Mouse (Mus musculus) C2C12 (cell line): ENCODE measurements around the gene Ctrb1. TPM values are rescaled to one million over a fixed set of nuclear protein-coding genes. Genes with fewer than 3 reads are reported as not detected.

Experiments
- H3K27me3 ChIP-seq: one replicate; pipeline ENCODE4 v1.6.1; 2011; ENCODE audit not compliant: control insufficient read depth, insufficient read depth, insufficient read length
- H3K36me3 ChIP-seq: one replicate; pipeline ENCODE4 v1.6.1; 2011; ENCODE audit not compliant: control insufficient read depth, insufficient read depth
- H3K4me3 ChIP-seq: one replicate; pipeline ENCODE4 v1.5.1; 2011; ENCODE audit warnings: mild to moderate bottlenecking, control low read depth; ENCODE audit not compliant: poor library complexity, insufficient read depth, severe bottlenecking
- H3K79me2 ChIP-seq: one replicate; pipeline ENCODE4 v1.6.1; 2011; ENCODE audit not compliant: control insufficient read depth, insufficient read depth
- H3K79me3 ChIP-seq: one replicate; pipeline ENCODE4 v1.6.1; 2011; ENCODE audit warnings: low read depth, control low read depth
- H3ac ChIP-seq: one replicate; pipeline ENCODE3; 2011; ENCODE audit warnings: low read depth; ENCODE audit not compliant: control insufficient read depth, insufficient read length
- CEBPB ChIP-seq: IDR thresholded peaks from one replicate; pipeline ENCODE4 v1.6.1; 2011; ENCODE audit warnings: low read depth, mild to moderate bottlenecking, control low read depth, moderate library complexity
- CTCF ChIP-seq: IDR thresholded peaks from one replicate; pipeline ENCODE4 v1.5.1; 2011; ENCODE audit not compliant: control insufficient read depth, insufficient read depth, insufficient read length
- FOSL1 ChIP-seq: IDR thresholded peaks from one replicate; pipeline ENCODE4 v1.8.0; 2011; ENCODE audit warnings: mild to moderate bottlenecking, low read length; ENCODE audit not compliant: poor library complexity, insufficient read depth, severe bottlenecking
- MAX ChIP-seq: IDR thresholded peaks from one replicate; pipeline ENCODE4 v1.6.1; 2011; ENCODE audit warnings: mild to moderate bottlenecking, control low read depth
- MYOD1 ChIP-seq: IDR thresholded peaks from one replicate; pipeline ENCODE4 v1.6.1; 2011; ENCODE audit warnings: low read depth; ENCODE audit not compliant: control insufficient read depth, insufficient read length
- MYOG ChIP-seq: IDR thresholded peaks from one replicate; pipeline ENCODE4 v1.6.1; 2011; ENCODE audit not compliant: control insufficient read depth, insufficient read length; ENCODE audit errors: extremely low read depth
- USF1 ChIP-seq: IDR thresholded peaks from one replicate; pipeline ENCODE4 v1.6.1; 2011; ENCODE audit warnings: low read depth, mild to moderate bottlenecking, control low read depth, moderate library complexity
- long read RNA-seq, 2 experiments: library from polyadenylated mRNA; unstranded; transcript quantifications; one replicate each; pipeline ENCODE4 v2.0.0; 2019 to 2020
- polyA plus RNA-seq: library from polyadenylated mRNA; unstranded; fragments of >200 nt; fragmentation: generic; extraction: Trizol; gene quantifications from one replicate; pipeline ENCODE4 v1.2.1, GENCODE M21; 2012; ENCODE audit warnings: missing spikeins

Ctrb1 gene
- polyA plus RNA-seq = 1.5 TPM
- long read RNA-seq, experiment 1, partial matches to known transcripts = 2 of 6 reads
- long read RNA-seq, experiment 1, other reads (novel, unspliced or antisense) = 0 of 6 reads
- long read RNA-seq, experiment 2 = 0 reads

DNA sequence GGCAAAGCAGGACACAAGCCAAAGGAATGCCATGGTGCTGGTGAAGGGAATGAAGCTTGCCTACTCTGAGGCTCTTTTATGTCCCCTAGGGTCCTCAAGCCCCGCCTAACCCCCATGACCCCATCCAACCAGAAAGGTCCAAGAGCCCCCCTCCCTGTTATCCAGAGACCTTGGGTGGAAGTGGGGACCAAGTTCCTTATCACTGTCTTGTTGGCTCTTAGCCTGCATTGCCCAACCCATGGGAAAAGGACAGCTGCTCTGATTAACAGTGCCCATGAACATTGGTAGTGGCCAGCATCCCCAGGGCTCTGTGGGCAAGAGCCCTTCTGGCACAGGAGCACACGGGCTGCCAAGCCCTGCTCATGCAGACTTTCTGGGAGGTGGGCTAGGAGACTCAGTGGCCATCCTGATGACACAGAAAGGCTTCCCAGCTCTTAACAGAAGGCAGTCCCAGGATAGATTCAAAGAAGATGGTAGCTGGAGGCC, at the start of gene Ctrb1:
TSS of gene Ctrb1 (minus strand) at position 51 of the 486 bp plus-strand sequence.
- TF ChIP-seq CEBPB (no peak), FOSL1 (no peak), MYOD1 (no peak), USF1 (no peak), CTCF (no peak), MAX (no peak), MYOG (no peak)
- H3K4me3 ChIP-seq = no peak within 1 kb of the TSS
- H3K79me2 ChIP-seq = no peaks in the 10 kb centered on the region
- no peaks in the 10 kb centered on the region for H3K36me3 ChIP-seq
- no peaks in the 10 kb centered on the region for H3K79me3 ChIP-seq
- H3K27me3 ChIP-seq = no peaks in the 10 kb centered on the region
- H3ac ChIP-seq = no peak within 1 kb of the TSS

DNA sequence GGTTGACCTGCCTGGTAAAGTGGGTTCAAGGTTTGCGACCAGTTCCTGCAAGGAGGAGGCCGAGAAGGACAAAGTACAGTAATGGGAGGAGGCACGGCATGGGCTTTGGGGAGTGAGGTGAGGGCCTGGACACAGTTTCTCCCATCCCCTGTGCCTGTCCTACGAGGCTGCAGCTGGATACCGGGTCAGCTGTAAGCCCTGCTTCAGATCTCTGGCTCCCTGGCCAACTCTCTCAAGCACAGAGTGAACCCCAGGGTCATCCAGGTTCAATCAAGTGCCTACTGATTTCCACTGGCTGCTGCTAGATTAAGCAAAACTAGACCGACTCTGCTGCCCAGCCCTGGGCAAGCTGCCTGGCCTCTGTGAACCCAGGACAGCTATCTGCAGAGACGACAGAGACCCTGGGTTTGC, 49.5 kb upstream of the Ctrb1 start:
- no peak overlapping the region for H3ac ChIP-seq
- TF ChIP-seq MYOD1 (no peak), MAX (no peak), CEBPB (no peak), USF1 (no peak), FOSL1 (no peak), MYOG (no peak), CTCF (no peak)
- H3K4me3 ChIP-seq = no peak overlapping the region
- peaks cover 94% of the 10 kb centered on the region for H3K79me2 ChIP-seq
- peaks cover 14% of the 10 kb centered on the region for H3K36me3 ChIP-seq
- peaks cover 79% of the 10 kb centered on the region for H3K79me3 ChIP-seq
- no peaks in the 10 kb centered on the region for H3K27me3 ChIP-seq

DNA sequence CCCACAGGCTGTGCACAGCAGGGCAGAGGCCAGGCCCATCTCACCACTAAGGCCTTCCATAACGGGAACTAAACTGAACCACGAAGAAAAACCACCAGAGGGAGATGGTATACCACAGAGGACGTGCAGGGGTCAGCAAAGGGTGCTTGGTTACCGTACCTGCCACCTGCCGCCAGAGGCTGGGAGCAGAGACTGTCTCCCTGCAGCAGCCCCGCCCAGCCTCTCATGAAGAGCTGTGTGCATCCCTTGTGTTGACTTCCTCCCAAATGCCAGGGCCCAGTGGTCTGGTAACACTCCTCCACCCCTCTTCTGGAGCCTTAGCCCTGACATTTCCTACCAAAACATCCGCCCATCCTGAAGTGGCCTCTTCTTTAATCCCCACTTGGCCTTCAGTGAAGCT, 48.8 kb upstream of the Ctrb1 start:
- Histone ChIP-seq H3K79me2 (peaks cover 100% of the 10 kb centered on the region), H3K27me3 (no peaks in the 10 kb centered on the region), H3K79me3 (peaks cover 86% of the 10 kb centered on the region), H3ac (no peak overlapping the region), H3K36me3 (peaks cover 14% of the 10 kb centered on the region), H3K4me3 (no peak overlapping the region)
- no peak for TF ChIP-seq USF1
- no peak for TF ChIP-seq FOSL1
- TF ChIP-seq MYOG = no peak
- no peak for TF ChIP-seq CEBPB
- TF ChIP-seq MAX = no peak
- TF ChIP-seq MYOD1 = no peak
- no peak for TF ChIP-seq CTCF

DNA sequence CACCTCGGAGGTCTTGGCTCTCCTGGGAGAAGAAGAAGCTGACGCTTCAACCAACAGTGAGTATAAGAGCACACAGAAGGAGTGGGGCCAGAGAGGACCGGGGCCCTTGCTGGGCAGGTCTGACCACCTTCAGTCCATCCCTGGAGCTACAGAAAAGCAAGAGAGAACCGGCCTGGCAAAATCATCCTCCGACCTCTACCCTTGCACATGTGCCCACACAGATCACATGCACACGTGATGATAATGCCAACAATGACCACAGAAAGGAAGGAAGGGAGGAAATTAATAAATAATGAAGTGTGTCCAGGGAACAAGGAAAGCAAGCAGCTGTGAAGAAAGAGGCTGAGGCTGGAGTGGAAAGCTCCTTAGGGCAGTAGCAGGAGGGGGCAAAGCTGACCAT, 48.1 kb upstream of the Ctrb1 start:
- Histone ChIP-seq H3K27me3 (no peaks in the 10 kb centered on the region), H3ac (no peak overlapping the region), H3K36me3 (peaks cover 14% of the 10 kb centered on the region), H3K79me3 (peaks cover 93% of the 10 kb centered on the region), H3K79me2 (peaks cover 100% of the 10 kb centered on the region), H3K4me3 (no peak overlapping the region)
- no peak for TF ChIP-seq FOSL1
- no peak for TF ChIP-seq CTCF
- no peak for TF ChIP-seq MAX
- TF ChIP-seq USF1 = peak; percentile 36
- TF ChIP-seq CEBPB = no peak
- no peak for TF ChIP-seq MYOD1
- no peak for TF ChIP-seq MYOG

DNA sequence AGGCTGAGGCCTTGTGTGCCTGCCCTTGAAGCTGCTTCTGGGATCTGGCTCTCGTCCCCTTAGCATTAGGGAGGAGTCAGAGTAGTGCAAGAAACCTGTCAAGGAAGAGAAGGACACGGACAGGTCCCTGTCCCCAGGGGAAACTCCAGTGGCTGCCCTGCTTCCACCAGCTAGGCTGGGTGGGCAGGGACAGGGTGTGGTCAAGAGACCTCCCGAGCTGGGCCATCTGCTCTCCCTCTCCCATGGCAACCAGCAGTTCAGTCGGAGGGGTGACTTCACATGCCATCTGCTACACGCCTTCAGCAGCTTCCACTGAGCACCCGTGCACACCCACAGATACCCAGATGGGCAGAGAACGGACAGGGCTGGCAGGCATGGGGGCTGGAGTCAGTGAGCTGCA, 45.5 kb upstream of the Ctrb1 start:
- H3K79me2 ChIP-seq = peaks cover 100% of the 10 kb centered on the region
- no peaks in the 10 kb centered on the region for H3K27me3 ChIP-seq
- no peak overlapping the region for H3K4me3 ChIP-seq
- H3K36me3 ChIP-seq = peaks cover 14% of the 10 kb centered on the region
- peaks cover 94% of the 10 kb centered on the region for H3K79me3 ChIP-seq
- TF ChIP-seq CTCF (no peak), CEBPB (no peak), USF1 (no peak), MYOD1 (no peak), FOSL1 (no peak), MYOG (no peak), MAX (no peak)
- H3ac ChIP-seq = peak overlapping the region; percentile 37

DNA sequence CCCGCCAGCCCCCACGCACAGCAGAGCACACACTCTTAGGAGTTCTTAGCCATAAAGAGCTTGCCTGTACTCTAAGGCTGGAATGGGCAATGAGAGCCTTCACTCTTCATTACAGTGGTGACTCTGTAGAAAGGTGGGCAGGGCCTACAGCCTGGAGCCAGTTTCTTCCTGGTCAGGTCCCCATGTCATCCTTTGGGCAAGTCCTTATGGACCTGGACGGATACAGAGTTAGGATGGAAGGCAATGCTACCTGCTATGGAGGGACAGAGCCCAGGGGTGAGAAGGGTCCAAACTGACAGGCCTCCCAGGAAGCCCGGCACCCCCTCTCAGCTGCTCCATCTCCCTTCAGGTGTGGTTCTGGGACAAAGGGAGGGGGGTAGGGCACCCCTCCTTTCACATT, 45.0 kb upstream of the Ctrb1 start:
- H3K36me3 ChIP-seq = peaks cover 13% of the 10 kb centered on the region
- H3K4me3 ChIP-seq = no peak overlapping the region
- H3K79me2 ChIP-seq = peaks cover 100% of the 10 kb centered on the region
- H3K79me3 ChIP-seq = peaks cover 94% of the 10 kb centered on the region
- H3K27me3 ChIP-seq = no peaks in the 10 kb centered on the region
- H3ac ChIP-seq = no peak overlapping the region
- no peak for TF ChIP-seq CEBPB
- no peak for TF ChIP-seq USF1
- no peak for TF ChIP-seq CTCF
- TF ChIP-seq MAX = no peak
- no peak for TF ChIP-seq FOSL1
- TF ChIP-seq MYOG = no peak
- no peak for TF ChIP-seq MYOD1
